Mouse (Mus musculus): Measurements from ENCODE around the gene Fgf22. TPM values are rescaled to one million over a fixed set of nuclear protein-coding genes. Genes with fewer than 3 reads are reported as not detected.
"Not testable (repeated sequence)": the region's sequence is repeated elsewhere in the genome, so short reads cannot be mapped to it uniquely, and the experiment has no call there.

The Fgf22 gene
- total and polyA plus RNA-seq, 2 experiments, result not detected

DNA sequence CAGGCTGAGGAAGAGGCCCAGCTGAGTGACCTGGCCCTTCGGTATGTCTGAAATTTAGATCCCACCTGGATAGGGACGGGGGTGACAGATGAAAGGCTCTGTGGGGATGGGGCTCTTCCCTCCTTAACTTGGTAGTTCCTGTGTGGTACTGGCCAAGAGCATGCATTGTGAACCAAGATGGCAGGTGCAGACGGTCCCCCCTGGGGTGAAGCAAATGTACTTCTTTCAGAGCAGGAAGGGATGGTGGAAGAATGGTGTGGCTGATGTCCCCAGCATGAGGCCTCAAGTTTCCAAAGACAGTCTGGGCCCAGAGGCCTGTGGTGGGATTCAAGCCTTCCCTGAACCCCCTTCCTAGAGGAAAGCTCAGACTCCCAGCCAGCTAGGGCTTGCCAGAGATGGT lies 978 bp downstream of the Fgf22 start:
- peaks cover 2% of the 10 kb centered on the region; the same call in 1 of the 2 replicates for H3K36me3 ChIP-seq (ENCODE audit: control insufficient read depth, insufficient read depth, low read length)
- no peaks in the 10 kb centered on the region for H3K27me3 ChIP-seq (ENCODE audit: control insufficient read depth, insufficient read depth, low read length)
- WGBS, result 91% methylated on average over 3 of the region's 3 CpGs
- H3K27ac ChIP-seq (replicated peaks; ENCODE audit: insufficient read depth, low read depth, low read length), result no peak overlapping the region
- TF ChIP-seq POLR2A (IDR thresholded peaks at IDR 0.05; ENCODE audit: extremely low read depth, insufficient read depth, low read length) (no peak), CTCF (IDR thresholded peaks at IDR 0.05; ENCODE audit: low read depth, low read length) (no peak)
- H3K9ac ChIP-seq (ENCODE audit: low read depth, low read length), result no peak overlapping the region
- no peaks in the 10 kb centered on the region for H3K4me1 ChIP-seq (ENCODE audit: control insufficient read depth, insufficient read depth, low read length)
- no peak for DNase-seq (ENCODE audit: extremely low read depth, low read depth, low spot score)
- H3K79me2 ChIP-seq (ENCODE audit: control insufficient read depth, insufficient read depth, low read length), result no peaks in the 10 kb centered on the region
- H3K4me3 ChIP-seq (ENCODE audit: insufficient read depth, low read depth, low read length), result no peak overlapping the region

DNA sequence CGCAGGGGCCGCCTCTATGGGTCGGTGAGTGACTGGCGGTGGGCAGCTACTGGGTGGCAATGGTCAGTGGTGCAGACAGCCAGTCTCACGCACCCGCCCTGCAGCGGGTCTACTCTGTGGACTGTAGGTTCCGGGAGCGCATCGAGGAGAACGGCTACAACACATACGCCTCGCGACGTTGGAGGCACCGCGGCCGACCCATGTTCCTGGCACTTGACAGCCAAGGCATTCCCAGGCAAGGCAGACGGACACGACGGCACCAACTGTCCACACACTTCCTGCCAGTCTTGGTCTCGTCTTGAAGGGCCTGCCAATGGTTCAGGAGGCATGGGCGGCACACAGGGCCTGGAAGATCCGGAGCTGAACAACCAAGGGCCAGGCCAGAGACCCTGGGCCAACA lies 1.8 kb downstream of the Fgf22 start:
- no peak overlapping the region for H3K9ac ChIP-seq (ENCODE audit: low read depth, low read length)
- no peak for TF ChIP-seq CTCF (IDR thresholded peaks at IDR 0.05; ENCODE audit: low read depth, low read length)
- TF ChIP-seq POLR2A (IDR thresholded peaks at IDR 0.05; ENCODE audit: extremely low read depth, insufficient read depth, low read length), result no peak
- H3K36me3 ChIP-seq (ENCODE audit: control insufficient read depth, insufficient read depth, low read length), result peaks cover 4% of the 10 kb centered on the region; the same call in 1 of the 2 replicates
- WGBS, result 90% methylated on average over 24 of the region's 24 CpGs
- DNase-seq (ENCODE audit: extremely low read depth, low read depth, low spot score), result no peak
- no peaks in the 10 kb centered on the region for H3K27me3 ChIP-seq (ENCODE audit: control insufficient read depth, insufficient read depth, low read length)
- no peaks in the 10 kb centered on the region for H3K79me2 ChIP-seq (ENCODE audit: control insufficient read depth, insufficient read depth, low read length)
- no peaks in the 10 kb centered on the region for H3K4me1 ChIP-seq (ENCODE audit: control insufficient read depth, insufficient read depth, low read length)
- no peak overlapping the region for H3K27ac ChIP-seq (replicated peaks; ENCODE audit: insufficient read depth, low read depth, low read length)
- H3K4me3 ChIP-seq (ENCODE audit: insufficient read depth, low read depth, low read length), result no peak overlapping the region

DNA sequence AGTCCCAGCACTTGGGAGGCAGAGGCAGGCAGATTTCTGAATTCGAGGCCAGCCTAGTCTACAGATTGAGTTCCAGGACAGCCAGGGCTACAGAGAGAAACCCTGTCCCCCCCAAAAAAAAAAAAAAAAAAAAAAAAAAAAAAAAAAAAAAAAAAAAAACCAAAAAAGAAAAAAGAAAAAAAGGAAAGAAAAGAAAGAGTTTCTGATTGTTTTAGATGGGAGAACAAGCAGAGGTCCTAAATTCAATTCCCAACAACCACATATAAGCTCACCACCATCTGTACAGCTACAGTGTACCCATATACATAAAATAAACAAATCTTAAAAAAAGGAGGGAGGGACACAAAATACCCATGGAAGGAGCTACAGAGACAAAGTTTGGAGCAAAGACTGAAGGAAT lies 4.8 kb downstream of the Fgf22 start:
- H3K9ac ChIP-seq (ENCODE audit: low read depth, low read length); H3K4me3 ChIP-seq (ENCODE audit: insufficient read depth, low read depth, low read length); H3K27ac ChIP-seq (replicated peaks; ENCODE audit: insufficient read depth, low read depth, low read length); H3K27me3 ChIP-seq (ENCODE audit: control insufficient read depth, insufficient read depth, low read length); H3K4me1 ChIP-seq (ENCODE audit: control insufficient read depth, insufficient read depth, low read length); DNase-seq (ENCODE audit: extremely low read depth, low read depth, low spot score); H3K36me3 ChIP-seq (ENCODE audit: control insufficient read depth, insufficient read depth, low read length): not testable (repeated sequence)
- WGBS, result 96% methylated on average over 1 of the region's 1 CpGs
- peaks cover 16% of the 10 kb centered on the region for H3K79me2 ChIP-seq (ENCODE audit: control insufficient read depth, insufficient read depth, low read length)

DNA sequence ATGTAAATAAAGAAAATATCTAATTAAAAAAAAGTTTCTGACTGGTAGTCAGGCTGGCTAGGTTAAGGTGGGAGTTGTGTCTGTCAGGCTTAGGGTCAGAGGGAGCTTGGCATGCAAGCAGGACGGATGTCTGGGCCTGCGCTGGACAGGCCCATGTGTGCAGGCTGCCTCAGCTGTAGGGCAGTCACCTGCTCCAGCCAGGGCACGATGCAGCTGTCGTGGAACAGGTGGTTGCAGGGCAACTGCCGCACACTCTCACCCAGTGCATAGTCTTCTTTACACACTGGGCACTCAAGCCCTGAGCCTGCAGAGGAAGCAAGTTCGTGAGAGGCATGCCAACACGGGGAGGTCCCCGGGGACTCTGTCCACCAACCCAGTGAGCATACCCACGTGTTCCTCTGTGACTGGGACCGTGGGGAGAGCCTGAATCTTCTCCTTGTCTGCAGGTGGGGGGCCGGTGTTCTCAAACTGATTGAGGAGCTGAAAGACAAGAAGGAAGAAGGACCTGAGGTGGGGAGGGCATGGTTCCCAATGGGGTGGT lies 5.8 kb downstream of the Fgf22 start:
- no peak overlapping the region for H3K9ac ChIP-seq (ENCODE audit: low read depth, low read length)
- H3K36me3 ChIP-seq (ENCODE audit: control insufficient read depth, insufficient read depth, low read length), result peaks cover 4% of the 10 kb centered on the region; the same call in 1 of the 2 replicates
- H3K4me3 ChIP-seq (ENCODE audit: insufficient read depth, low read depth, low read length), result no peak overlapping the region
- no peaks in the 10 kb centered on the region for H3K27me3 ChIP-seq (ENCODE audit: control insufficient read depth, insufficient read depth, low read length)
- no peak for DNase-seq (ENCODE audit: extremely low read depth, low read depth, low spot score)
- 93% methylated on average over 11 of the region's 11 CpGs for WGBS
- peaks cover 13% of the 10 kb centered on the region for H3K4me1 ChIP-seq (ENCODE audit: control insufficient read depth, insufficient read depth, low read length)
- H3K79me2 ChIP-seq (ENCODE audit: control insufficient read depth, insufficient read depth, low read length), result peaks cover 19% of the 10 kb centered on the region
- H3K27ac ChIP-seq (replicated peaks; ENCODE audit: insufficient read depth, low read depth, low read length), result no peak overlapping the region
- no peak for TF ChIP-seq POLR2A (IDR thresholded peaks at IDR 0.05; ENCODE audit: extremely low read depth, insufficient read depth, low read length)
- TF ChIP-seq CTCF (IDR thresholded peaks at IDR 0.05; ENCODE audit: low read depth, low read length), result no peak

DNA sequence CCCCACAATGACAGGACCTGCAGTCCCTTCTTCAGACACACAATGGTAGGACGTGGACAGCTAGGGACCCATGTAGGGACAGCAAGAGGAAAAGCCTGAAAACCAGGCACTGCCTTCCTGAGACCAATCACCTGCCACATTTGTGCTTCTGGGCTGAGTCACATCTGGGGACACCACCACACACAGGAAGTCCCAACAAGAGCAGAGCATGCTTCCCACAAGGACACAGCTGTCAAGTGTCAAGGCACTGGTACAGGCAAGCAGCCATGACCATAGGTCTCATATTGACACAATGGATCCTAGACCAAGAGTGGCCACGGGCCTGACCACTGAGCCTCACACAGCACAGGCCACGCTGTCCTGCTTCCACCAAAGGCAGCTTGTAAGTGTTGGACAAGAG lies 8.0 kb downstream of the Fgf22 start:
- Histone ChIP-seq H3K27ac (replicated peaks; ENCODE audit: insufficient read depth, low read depth, low read length) (no peak overlapping the region), H3K4me3 (ENCODE audit: insufficient read depth, low read depth, low read length) (no peak overlapping the region), H3K36me3 (ENCODE audit: control insufficient read depth, insufficient read depth, low read length) (peaks cover 4% of the 10 kb centered on the region; the same call in 1 of the 2 replicates), H3K9ac (ENCODE audit: low read depth, low read length) (no peak overlapping the region), H3K4me1 (ENCODE audit: control insufficient read depth, insufficient read depth, low read length) (peaks cover 18% of the 10 kb centered on the region), H3K79me2 (ENCODE audit: control insufficient read depth, insufficient read depth, low read length) (peaks cover 27% of the 10 kb centered on the region), H3K27me3 (ENCODE audit: control insufficient read depth, insufficient read depth, low read length) (no peaks in the 10 kb centered on the region)
- TF ChIP-seq CTCF (IDR thresholded peaks at IDR 0.05; ENCODE audit: low read depth, low read length) (no peak), POLR2A (IDR thresholded peaks at IDR 0.05; ENCODE audit: extremely low read depth, insufficient read depth, low read length) (no peak)
- WGBS, result 72% methylated on average over 3 of the region's 3 CpGs
- no peak for DNase-seq (ENCODE audit: extremely low read depth, low read depth, low spot score)

DNA sequence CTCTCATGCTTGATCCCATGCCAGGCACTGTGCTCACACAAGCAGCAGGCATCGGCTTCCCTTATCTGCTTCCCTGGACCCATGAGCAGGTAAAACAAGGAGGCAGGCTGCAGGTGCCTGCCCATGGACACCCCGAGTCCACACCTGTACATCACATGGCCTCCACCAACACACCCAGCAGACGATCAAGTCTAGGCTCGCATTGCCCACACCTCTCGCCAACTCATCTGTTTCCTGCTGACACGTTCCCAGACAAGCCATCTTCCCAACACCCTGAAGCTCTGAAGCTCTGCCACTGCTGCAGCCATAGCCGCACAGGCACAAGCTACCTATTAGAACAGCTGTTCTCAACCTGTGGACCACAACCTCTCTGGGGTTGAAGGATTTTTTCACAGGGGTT lies 9.4 kb downstream of the Fgf22 start:
- no peak overlapping the region for H3K4me3 ChIP-seq (ENCODE audit: insufficient read depth, low read depth, low read length)
- WGBS, result 45% methylated on average over 7 of the region's 7 CpGs
- H3K27ac ChIP-seq (replicated peaks; ENCODE audit: insufficient read depth, low read depth, low read length), result no peak overlapping the region
- H3K27me3 ChIP-seq (ENCODE audit: control insufficient read depth, insufficient read depth, low read length), result no peaks in the 10 kb centered on the region
- peaks cover 27% of the 10 kb centered on the region for H3K79me2 ChIP-seq (ENCODE audit: control insufficient read depth, insufficient read depth, low read length)
- TF ChIP-seq CTCF (IDR thresholded peaks at IDR 0.05; ENCODE audit: low read depth, low read length) (no peak), POLR2A (IDR thresholded peaks at IDR 0.05; ENCODE audit: extremely low read depth, insufficient read depth, low read length) (no peak)
- no peak overlapping the region for H3K9ac ChIP-seq (ENCODE audit: low read depth, low read length)
- H3K36me3 ChIP-seq (ENCODE audit: control insufficient read depth, insufficient read depth, low read length), result peaks cover 3% of the 10 kb centered on the region; the same call in 1 of the 2 replicates
- DNase-seq (ENCODE audit: extremely low read depth, low read depth, low spot score), result no peak
- peaks cover 20% of the 10 kb centered on the region for H3K4me1 ChIP-seq (ENCODE audit: control insufficient read depth, insufficient read depth, low read length)

Data from liver, adult 2 months (tissue).